ENCODE assay signal across 8 mouse cellular contexts in the genomic region with DNA sequence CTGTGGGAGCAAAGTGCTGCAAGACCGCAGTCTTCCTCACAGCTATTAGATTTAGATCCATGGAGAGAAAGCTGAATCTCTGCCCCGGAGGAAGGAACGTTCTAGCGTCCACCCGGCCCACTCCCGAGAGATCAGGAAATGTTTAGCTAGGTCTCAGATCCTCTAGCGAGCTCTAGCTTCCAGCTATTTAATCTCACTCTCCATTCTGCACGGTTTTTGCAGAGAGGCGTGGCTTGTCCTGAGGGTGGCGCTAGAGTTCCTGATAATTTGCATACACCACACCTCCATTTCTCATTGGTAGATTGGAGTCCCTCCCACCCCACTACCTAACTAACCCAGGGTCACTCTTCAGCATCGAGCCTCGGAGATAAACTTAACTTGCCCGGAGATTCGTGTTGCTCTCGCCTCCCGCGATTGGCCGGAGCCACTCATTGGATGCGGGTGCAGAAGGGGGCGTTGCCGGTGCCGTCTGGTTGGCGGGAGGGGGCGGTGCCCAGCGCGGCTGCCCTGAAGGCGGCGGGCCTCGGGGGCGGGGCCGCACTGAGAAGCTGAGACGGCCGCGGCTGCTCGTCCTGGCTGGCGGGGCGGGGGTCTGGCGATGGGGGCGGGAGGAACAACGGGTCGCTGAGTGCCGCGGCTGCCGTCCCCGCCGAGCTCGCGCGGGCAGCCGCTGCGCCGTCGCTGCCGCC. TPM values are rescaled to one million over a fixed set of nuclear protein-coding genes. Genes with fewer than 3 reads are reported as not detected.
A peak's percentile ranks its signal among the peaks of the same experiment; 100 is the strongest.
DNase-seq lines count a peak whose midpoint lies in the region; ATAC-seq lines count a peak whose summit lies in the region.

No protein-coding gene starts in this region.

- 0 out of 2 replicates have a peak, but pooled peaks cover 7% of the 10 kb centered on the region for H3K4me1 ChIP-seq in forebrain, embryonic 14.5 days (ENCODE audit: control insufficient read depth, insufficient read depth, low read length)
- H3K4me1 ChIP-seq in neural tube, embryonic 15.5 days: peaks cover 14% of the 10 kb centered on the region

- peak; percentile 98 for ATAC-seq in forebrain, embryonic 14.5 days
- peak; percentile 98 for ATAC-seq in neural tube, embryonic 15.5 days (ENCODE audit: low FRiP score)

- H3K27me3 ChIP-seq in forebrain, embryonic 14.5 days (replicated peaks; ENCODE audit: control insufficient read depth, insufficient read depth, low read length): no peaks in the 10 kb centered on the region
- no peaks in the 10 kb centered on the region for H3K27me3 ChIP-seq in neural tube, embryonic 15.5 days (replicated peaks)

- intact Hi-C loops in heart, postnatal 14 days (cut with DNase I): loop anchor here (2.0 to 5.0 kb wide), 3 partner anchors 104 to 449 kb away; a partner anchor contains a TSS

- peak; percentile 98 for DNase-seq in ES-CJ7 (ENCODE audit: low read depth, low spot score)
- DNase-seq in cerebellum, adult 11 months: peak; percentile 98
- peak; percentile 100 for DNase-seq in forebrain, embryonic 14.5 days (ENCODE audit: low spot score)
- peak; percentile 97 to 98 for DNase-seq in heart, postnatal 14 days
- peak; percentile 99 for DNase-seq in layer of hippocampus, adult 11-12 months (ENCODE audit: low spot score)
- peak; percentile 99 for DNase-seq in lung, adult 18-20 months
- DNase-seq in testis, postnatal 14 days (ENCODE audit: low spot score): peak; percentile 98

- H3K4me3 ChIP-seq in forebrain, embryonic 14.5 days (ENCODE audit: low read depth, low read length): peak overlapping the region; percentile 93
- H3K4me3 ChIP-seq in neural tube, embryonic 15.5 days (replicated peaks): peak overlapping the region; percentile 97

- peak overlapping the region; percentile 63 for H3K4me2 ChIP-seq in forebrain, embryonic 14.5 days (ENCODE audit: low read length)
- peak overlapping the region; percentile 62 for H3K4me2 ChIP-seq in neural tube, embryonic 15.5 days

- no peaks in the 10 kb centered on the region for H3K36me3 ChIP-seq in forebrain, embryonic 14.5 days (ENCODE audit: control insufficient read depth, insufficient read depth, low read length)
- no peaks in the 10 kb centered on the region for H3K36me3 ChIP-seq in neural tube, embryonic 15.5 days

- under 1% methylated on average over 50 of the region's 54 CpGs for WGBS in forebrain, embryonic 14.5 days
- WGBS in neural tube, embryonic 15.5 days: under 1% methylated on average over 51 of the region's 54 CpGs

- no peaks in the 10 kb centered on the region for H3K9me3 ChIP-seq in forebrain, embryonic 14.5 days (replicated peaks; ENCODE audit: control insufficient read depth, low read length)
- H3K9me3 ChIP-seq in neural tube, embryonic 15.5 days (replicated peaks): no peaks in the 10 kb centered on the region

- H3K27ac ChIP-seq in forebrain, embryonic 14.5 days (ENCODE audit: low read depth, low read length): peak overlapping the region; percentile 92
- H3K27ac ChIP-seq in neural tube, embryonic 15.5 days (replicated peaks): peak overlapping the region; percentile 96

- peak overlapping the region; percentile 87 for H3K9ac ChIP-seq in forebrain, embryonic 14.5 days (ENCODE audit: low read length)
- H3K9ac ChIP-seq in neural tube, embryonic 15.5 days (replicated peaks): peak overlapping the region; percentile 91

RNA-seq across cellular contexts. Expression of a gene that starts 1.1 kb away (rescaled TPM):
- polyA plus RNA-seq in forebrain, embryonic 14.5 days (2014; fragmentation: Nextera tagmentation; extraction: Ambion mirVana): 12.4 and 18.6 TPM in 2 replicates
- 10 to 100 TPM; 31.3 to 32.9 TPM for total RNA-seq in heart, postnatal 14 days (2021)
- polyA plus RNA-seq in neural tube, embryonic 15.5 days (2015; fragmentation: Nextera tagmentation; extraction: Ambion mirVana): 18.6 and 21.0 TPM in 2 replicates

Comparison
In these comparisons a context has a peak if more than half of its experiments do, and no peak if none do; other contexts are left out.
1. Peak in every context shown above with its lines: DNase-seq, ATAC-seq, H3K4me3 ChIP-seq and H3K27ac ChIP-seq.